Mouse (Mus musculus) embryonic fibroblast, embryonic 13.5 days (primary cell): ENCODE measurements at regions not wholly inside any gene's neighbourhood (a gene's known extent, or its start where the extent isn't known, plus 50 kb on each side); places are given as distances from the start of the nearest gene placed in this dataset.

Experiments
- CTCF ChIP-seq: IDR thresholded peaks from 2 replicates; pipeline ENCODE4 v1.5.1; 2011; ENCODE audit warnings: mild to moderate bottlenecking, control low read depth, low read length, moderate library complexity, borderline replicate concordance; ENCODE audit not compliant: insufficient read depth
- POLR2A ChIP-seq: IDR thresholded peaks from 2 replicates; pipeline ENCODE4 v1.6.1; 2011; ENCODE audit warnings: low read depth, mild to moderate bottlenecking, control low read depth, low read length, moderate library complexity

GRCm38 (mm10) chr10:38573146-38573545 lies 248.4 kb downstream of the Rfpl4b start:
- no peak for TF ChIP-seq POLR2A
- TF ChIP-seq CTCF, result no peak
